Mouse (Mus musculus): ENCODE measurements around the gene Tcaim. TPM values are rescaled to one million over a fixed set of nuclear protein-coding genes. Genes with fewer than 3 reads are reported as not detected.

Gene Tcaim
- total and polyA plus RNA-seq, 3 experiments = 0.95 to 7.2 (median 7.1) TPM

- no peaks in the 10 kb centered on the region for H3K4me1 ChIP-seq (ENCODE audit: insufficient read depth, low read depth, low read length)
- TF ChIP-seq GATA1 (IDR thresholded peaks at IDR 0.05; ENCODE audit: borderline replicate concordance, low read length) (no peak), TAL1 (conservative IDR thresholded peaks at IDR 0.05; ENCODE audit: low read depth, low read length) (no peak), POLR2AphosphoS5 (IDR thresholded peaks at IDR 0.05; ENCODE audit: insufficient replicate concordance, low read depth, low read length) (no peak), GATA2 (IDR thresholded peaks at IDR 0.05; ENCODE audit: borderline replicate concordance, low read depth, low read length) (no peak), CTCF (IDR thresholded peaks at IDR 0.05; ENCODE audit: low read depth, low read length) (no peak)
- H3K36me3 ChIP-seq (replicated peaks) = peaks cover 94% of the 10 kb centered on the region
- ATAC-seq (ENCODE audit: extremely low read depth, insufficient number of reproducible peaks, low FRiP score, poor library complexity, severe bottlenecking) (no peak), DNase-seq (ENCODE audit: low spot score) (no peak)
- H3K4me3 ChIP-seq (ENCODE audit: low read depth, low read length) = no peak overlapping the region
- no peaks in the 10 kb centered on the region for H3K27me3 ChIP-seq (ENCODE audit: insufficient read depth, low read length)
- H3K9me3 ChIP-seq (replicated peaks) = peaks cover 61% of the 10 kb centered on the region
Observed at GRCm38 (mm10) chr9:122856716-122857115, 51.4 kb downstream of the Tcaim start.

DNA sequence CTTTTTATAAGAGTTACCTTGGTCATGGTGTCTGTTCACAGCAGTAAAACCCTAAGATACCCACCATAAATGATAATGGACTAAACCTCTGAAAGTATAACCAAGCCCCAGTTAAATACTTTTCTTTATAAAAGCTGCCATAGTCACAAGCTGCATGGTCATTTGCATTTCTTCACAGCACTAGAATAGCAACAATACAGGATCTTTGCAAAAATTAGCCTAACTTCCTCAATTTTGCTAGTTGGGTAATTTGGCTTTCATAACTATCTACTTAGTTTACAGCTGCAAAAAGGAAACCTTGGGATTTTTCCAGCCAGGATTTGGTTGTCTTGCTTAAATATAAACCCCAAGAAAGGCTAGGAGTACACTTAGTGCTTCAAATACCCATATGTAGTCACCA, 55.4 kb downstream of the Tcaim start:
- Histone ChIP-seq H3K4me1 (ENCODE audit: insufficient read depth, low read depth, low read length) (peaks cover 13% of the 10 kb centered on the region), H3K36me3 (replicated peaks) (peaks cover 78% of the 10 kb centered on the region), H3K27me3 (ENCODE audit: insufficient read depth, low read length) (no peaks in the 10 kb centered on the region), H3K9me3 (replicated peaks) (peaks cover 58% of the 10 kb centered on the region), H3K4me3 (ENCODE audit: low read depth, low read length) (no peak overlapping the region)
- no peak for TF ChIP-seq CTCF (IDR thresholded peaks at IDR 0.05; ENCODE audit: low read depth, low read length)
- no peak for TF ChIP-seq GATA1 (IDR thresholded peaks at IDR 0.05; ENCODE audit: borderline replicate concordance, low read length)
- no peak for TF ChIP-seq POLR2AphosphoS5 (IDR thresholded peaks at IDR 0.05; ENCODE audit: insufficient replicate concordance, low read depth, low read length)
- no peak for TF ChIP-seq GATA2 (IDR thresholded peaks at IDR 0.05; ENCODE audit: borderline replicate concordance, low read depth, low read length)
- DNase-seq (ENCODE audit: low spot score) = no peak
- ATAC-seq (ENCODE audit: extremely low read depth, insufficient number of reproducible peaks, low FRiP score, poor library complexity, severe bottlenecking) = no peak

GRCm38 (mm10) chr9:122863731-122864130, 58.4 kb downstream of the Tcaim start:
- H3K9me3 ChIP-seq (replicated peaks) = peaks cover 48% of the 10 kb centered on the region
- peaks cover 19% of the 10 kb centered on the region for H3K4me1 ChIP-seq (ENCODE audit: insufficient read depth, low read depth, low read length)
- TF ChIP-seq CTCF (IDR thresholded peaks at IDR 0.05; ENCODE audit: low read depth, low read length) (no peak), GATA2 (IDR thresholded peaks at IDR 0.05; ENCODE audit: borderline replicate concordance, low read depth, low read length) (no peak), GATA1 (IDR thresholded peaks at IDR 0.05; ENCODE audit: borderline replicate concordance, low read length) (no peak), POLR2AphosphoS5 (IDR thresholded peaks at IDR 0.05; ENCODE audit: insufficient replicate concordance, low read depth, low read length) (no peak), TAL1 (conservative IDR thresholded peaks at IDR 0.05; ENCODE audit: low read depth, low read length) (no peak)
- no peak for ATAC-seq (ENCODE audit: extremely low read depth, insufficient number of reproducible peaks, low FRiP score, poor library complexity, severe bottlenecking)
- no peaks in the 10 kb centered on the region for H3K27me3 ChIP-seq (ENCODE audit: insufficient read depth, low read length)
- H3K4me3 ChIP-seq (ENCODE audit: low read depth, low read length) = no peak overlapping the region; the same call in 1 of the 2 replicates
- no peak for DNase-seq (ENCODE audit: low spot score)
- peaks cover 49% of the 10 kb centered on the region for H3K36me3 ChIP-seq (replicated peaks)

DNA sequence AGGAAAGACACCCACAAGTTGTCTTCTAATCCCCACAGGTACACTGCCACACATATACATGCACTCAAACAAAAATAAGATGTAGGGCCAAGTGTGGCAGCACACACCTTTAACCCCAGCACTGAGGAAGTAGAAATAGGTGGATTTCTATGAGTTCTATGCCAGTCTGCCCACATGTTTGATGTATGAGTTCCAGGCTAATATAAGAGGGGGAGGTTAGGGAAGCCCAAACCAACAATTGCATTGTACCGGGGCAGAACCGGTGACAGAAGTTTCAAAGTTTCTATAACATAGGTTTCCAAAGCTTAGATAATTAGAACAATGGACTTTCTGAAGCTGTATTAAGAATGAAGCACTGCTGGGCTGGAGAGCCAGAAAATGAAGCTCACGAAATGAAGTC, 59.5 kb downstream of the Tcaim start:
- H3K4me3 ChIP-seq (ENCODE audit: low read depth, low read length) = peak overlapping the region; percentile 91
- ATAC-seq (ENCODE audit: extremely low read depth, insufficient number of reproducible peaks, low FRiP score, poor library complexity, severe bottlenecking) (no peak), DNase-seq (ENCODE audit: low spot score) (no peak)
- TF ChIP-seq TAL1 (conservative IDR thresholded peaks at IDR 0.05; ENCODE audit: low read depth, low read length) (no peak), GATA1 (IDR thresholded peaks at IDR 0.05; ENCODE audit: borderline replicate concordance, low read length) (no peak), POLR2AphosphoS5 (IDR thresholded peaks at IDR 0.05; ENCODE audit: insufficient replicate concordance, low read depth, low read length) (no peak), CTCF (IDR thresholded peaks at IDR 0.05; ENCODE audit: low read depth, low read length) (no peak), GATA2 (IDR thresholded peaks at IDR 0.05; ENCODE audit: borderline replicate concordance, low read depth, low read length) (no peak)
- H3K4me1 ChIP-seq (ENCODE audit: insufficient read depth, low read depth, low read length) = peaks cover 19% of the 10 kb centered on the region
- H3K36me3 ChIP-seq (replicated peaks) = peaks cover 38% of the 10 kb centered on the region
- peaks cover 37% of the 10 kb centered on the region for H3K9me3 ChIP-seq (replicated peaks)
- H3K27me3 ChIP-seq (ENCODE audit: insufficient read depth, low read length) = peaks cover under 1% of the 10 kb centered on the region; the same call in 1 of the 2 replicates

GRCm38 (mm10) chr9:122865697-122866166, 60.4 kb downstream of the Tcaim start, which contains the start of gene Zfp445:
Zfp445 (minus strand) TSS chr9:122866006.
- Histone ChIP-seq H3K27me3 (ENCODE audit: insufficient read depth, low read length) (peaks cover 7% of the 10 kb centered on the region), H3K9me3 (replicated peaks) (peaks cover 28% of the 10 kb centered on the region), H3K36me3 (replicated peaks) (peaks cover 29% of the 10 kb centered on the region), H3K4me3 (ENCODE audit: low read depth, low read length) (peak within 1 kb of the TSS; percentile 91), H3K4me1 (ENCODE audit: insufficient read depth, low read depth, low read length) (peaks cover 19% of the 10 kb centered on the region)
- TF ChIP-seq TAL1 (conservative IDR thresholded peaks at IDR 0.05; ENCODE audit: low read depth, low read length) = no peak
- no peak for TF ChIP-seq GATA2 (IDR thresholded peaks at IDR 0.05; ENCODE audit: borderline replicate concordance, low read depth, low read length)
- no peak for TF ChIP-seq GATA1 (IDR thresholded peaks at IDR 0.05; ENCODE audit: borderline replicate concordance, low read length)
- no peak for TF ChIP-seq POLR2AphosphoS5 (IDR thresholded peaks at IDR 0.05; ENCODE audit: insufficient replicate concordance, low read depth, low read length)
- no peak for TF ChIP-seq CTCF (IDR thresholded peaks at IDR 0.05; ENCODE audit: low read depth, low read length)
- DNase-seq (ENCODE audit: low spot score) (peak; percentile 85), ATAC-seq (ENCODE audit: extremely low read depth, insufficient number of reproducible peaks, low FRiP score, poor library complexity, severe bottlenecking) (peak; percentile 83)

DNA sequence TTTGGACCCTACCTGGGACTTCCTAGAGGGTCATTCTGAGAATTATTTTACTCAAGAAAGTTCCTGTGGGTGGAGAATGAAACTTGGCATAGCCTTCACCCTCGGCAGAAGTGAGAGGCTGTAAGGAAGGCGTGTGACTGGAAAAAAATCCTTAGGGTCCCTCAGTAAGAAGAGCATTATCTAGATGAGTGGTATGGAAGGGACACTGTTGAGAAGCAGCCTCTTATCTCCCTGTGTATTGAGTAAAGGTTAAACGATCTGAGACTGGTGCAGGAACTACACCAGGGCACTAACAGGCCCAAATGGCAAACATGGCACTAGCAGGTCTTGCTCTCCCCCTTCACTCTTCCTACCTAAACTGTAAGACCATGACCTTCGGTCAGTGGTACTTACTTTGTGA, 60.9 kb downstream of the Tcaim start:
- peak overlapping the region; percentile 91 for H3K4me3 ChIP-seq (ENCODE audit: low read depth, low read length)

More for the DNA sequence above, 60.9 kb downstream of the Tcaim start:
- DNase-seq (ENCODE audit: low spot score) = peak; percentile 8
- TF ChIP-seq GATA2 (IDR thresholded peaks at IDR 0.05; ENCODE audit: borderline replicate concordance, low read depth, low read length) (no peak), CTCF (IDR thresholded peaks at IDR 0.05; ENCODE audit: low read depth, low read length) (no peak), TAL1 (conservative IDR thresholded peaks at IDR 0.05; ENCODE audit: low read depth, low read length) (no peak)
- peaks cover 23% of the 10 kb centered on the region for H3K9me3 ChIP-seq (replicated peaks)
- H3K4me1 ChIP-seq (ENCODE audit: insufficient read depth, low read depth, low read length) = peaks cover 19% of the 10 kb centered on the region
- no peak for ATAC-seq (ENCODE audit: extremely low read depth, insufficient number of reproducible peaks, low FRiP score, poor library complexity, severe bottlenecking)
- peaks cover 7% of the 10 kb centered on the region for H3K27me3 ChIP-seq (ENCODE audit: insufficient read depth, low read length)
- H3K36me3 ChIP-seq (replicated peaks) = peaks cover 25% of the 10 kb centered on the region

Measured in G1E (cell line).